Mouse (Mus musculus): ENCODE data around the gene Chrnd. TPM values are rescaled to one million over a fixed set of nuclear protein-coding genes. Genes with fewer than 3 reads are reported as not detected.

The Chrnd gene
- polyA plus RNA-seq, 1 experiment from 2014 or later: 0.13 TPM

- 83% methylated on average over 8 of the region's 8 CpGs for WGBS
- 0 out of 2 replicates have a peak, but pooled peaks cover 7% of the 10 kb centered on the region for H3K36me3 ChIP-seq (ENCODE audit: control insufficient read depth, insufficient read depth)
- no peak overlapping the region for H3K27ac ChIP-seq (ENCODE audit: low read length)
- H3K9me3 ChIP-seq (replicated peaks; ENCODE audit: control insufficient read depth, low read length): no peaks in the 10 kb centered on the region
- H3K4me3 ChIP-seq (ENCODE audit: low read length): no peak overlapping the region
- H3K9ac ChIP-seq (ENCODE audit: low read length): no peak overlapping the region
- no peak for ATAC-seq (replicated peaks; ENCODE audit: extremely low read depth, insufficient read depth, low FRiP score)
- no peak overlapping the region for H3K4me2 ChIP-seq (ENCODE audit: low read depth, low read length)
- H3K27me3 ChIP-seq (ENCODE audit: control insufficient read depth, insufficient read depth, low read length): no peaks in the 10 kb centered on the region
- H3K4me1 ChIP-seq (ENCODE audit: control insufficient read depth, insufficient read depth, low read length): no peaks in the 10 kb centered on the region
Measured at GRCm38 (mm10) chr1:87243021-87243420, 52.6 kb downstream of the Chrnd start.

DNA sequence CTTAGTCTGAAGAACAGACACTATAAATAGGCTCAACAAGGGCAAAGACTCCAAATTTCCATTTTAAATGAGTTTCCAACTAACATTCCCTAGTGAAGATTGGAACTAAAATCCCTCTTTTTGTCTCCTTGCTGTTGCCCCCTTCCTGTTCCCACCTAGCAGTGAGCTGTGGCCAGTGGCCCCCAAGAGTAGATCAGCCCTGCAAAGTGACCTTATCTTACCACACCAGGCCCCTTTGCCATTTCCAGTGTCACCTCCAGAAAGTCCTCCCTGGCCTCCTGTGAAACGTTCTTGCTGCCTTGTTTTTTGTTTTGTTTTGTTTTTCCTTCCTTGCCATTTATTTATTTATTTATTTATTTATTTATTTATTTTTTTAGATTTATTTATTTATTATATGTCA lies 55.0 kb downstream of the Chrnd start:
- no peaks in the 10 kb centered on the region for H3K27me3 ChIP-seq (ENCODE audit: control insufficient read depth, insufficient read depth, low read length)
- no peak overlapping the region for H3K4me2 ChIP-seq (ENCODE audit: low read depth, low read length)
- ATAC-seq (replicated peaks; ENCODE audit: extremely low read depth, insufficient read depth, low FRiP score): no peak
- H3K4me3 ChIP-seq (ENCODE audit: low read length): no peak overlapping the region
- H3K9ac ChIP-seq (ENCODE audit: low read length): no peak overlapping the region
- H3K9me3 ChIP-seq (replicated peaks; ENCODE audit: control insufficient read depth, low read length): no peaks in the 10 kb centered on the region
- no peak overlapping the region for H3K27ac ChIP-seq (ENCODE audit: low read length)
- H3K4me1 ChIP-seq (ENCODE audit: control insufficient read depth, insufficient read depth, low read length): no peaks in the 10 kb centered on the region
- WGBS: 21% methylated on average over 1 of the region's 1 CpGs
- no peaks in the 10 kb centered on the region for H3K36me3 ChIP-seq (ENCODE audit: control insufficient read depth, insufficient read depth)

- ATAC-seq (replicated peaks; ENCODE audit: extremely low read depth, insufficient read depth, low FRiP score): peak; percentile 77
- Histone ChIP-seq H3K9me3 (replicated peaks; ENCODE audit: control insufficient read depth, low read length) (no peaks in the 10 kb centered on the region), H3K27ac (ENCODE audit: low read length) (no peak overlapping the region), H3K9ac (ENCODE audit: low read length) (no peak overlapping the region), H3K4me2 (ENCODE audit: low read depth, low read length) (peak overlapping the region; percentile 31; the same call in 1 of the 2 replicates), H3K27me3 (ENCODE audit: control insufficient read depth, insufficient read depth, low read length) (no peaks in the 10 kb centered on the region), H3K36me3 (ENCODE audit: control insufficient read depth, insufficient read depth) (no peaks in the 10 kb centered on the region), H3K4me3 (ENCODE audit: low read length) (no peak overlapping the region), H3K4me1 (ENCODE audit: control insufficient read depth, insufficient read depth, low read length) (no peaks in the 10 kb centered on the region)
- 23% methylated on average over 22 of the region's 22 CpGs for WGBS
Measured at GRCm38 (mm10) chr1:87245929-87246815, 55.8 kb downstream of the Chrnd start.

Other genes with a start within 250 kb of the Chrnd start
- gene Alppl2, start 100.7 kb upstream of the Chrnd start, polyA plus RNA-seq (2015; fragmentation: Nextera tagmentation; extraction: Ambion mirVana): not detected in 2 replicates
- 0.74 TPM in 1 of 2 replicates, not detected in the other for gene Alpi, start 89.0 kb upstream of the Chrnd start, polyA plus RNA-seq (2015; fragmentation: Nextera tagmentation; extraction: Ambion mirVana)
- gene Akp3, start 65.6 kb upstream of the Chrnd start, polyA plus RNA-seq (2015; fragmentation: Nextera tagmentation; extraction: Ambion mirVana): not detected in 2 replicates
- 0.71 and 0.88 TPM in 2 replicates for gene Ecel1, start 34.1 kb upstream of the Chrnd start, polyA plus RNA-seq (2015; fragmentation: Nextera tagmentation; extraction: Ambion mirVana)
- not detected in 2 replicates for gene Prss56, start 7.3 kb upstream of the Chrnd start, polyA plus RNA-seq (2015; fragmentation: Nextera tagmentation; extraction: Ambion mirVana)
- gene Chrng, start 14.1 kb downstream of the Chrnd start, polyA plus RNA-seq (2015; fragmentation: Nextera tagmentation; extraction: Ambion mirVana): 1.1 and 1.6 TPM in 2 replicates
- gene Eif4e2, start 23.3 kb downstream of the Chrnd start, polyA plus RNA-seq (2015; fragmentation: Nextera tagmentation; extraction: Ambion mirVana): 100 and 104 TPM in 2 replicates
- 0.46 and 0.76 TPM in 2 replicates for gene Efhd1, start 73.8 kb downstream of the Chrnd start, polyA plus RNA-seq (2015; fragmentation: Nextera tagmentation; extraction: Ambion mirVana)
- 30.7 and 31.6 TPM in 2 replicates for gene Gigyf2, start 136.4 kb downstream of the Chrnd start, polyA plus RNA-seq (2015; fragmentation: Nextera tagmentation; extraction: Ambion mirVana)
- 0.97 and 2.4 TPM in 2 replicates for gene Kcnj13, start 204.1 kb downstream of the Chrnd start, polyA plus RNA-seq (2015; fragmentation: Nextera tagmentation; extraction: Ambion mirVana)

Measured in heart, embryonic 16.5 days (tissue).